Mouse (Mus musculus) T-helper 2 cell (primary cell): ENCODE results near the gene Tmem251.

Experiments used
- in situ Hi-C: fragments of 300-600 bp; cut with MboI, MseI; formaldehyde crosslinking; loops from one replicate; pipeline ENCODE4 v1.15.1; 2025; ENCODE audit warnings: high pct_unique_total_duplicates

The Tmem251 gene

DNA sequence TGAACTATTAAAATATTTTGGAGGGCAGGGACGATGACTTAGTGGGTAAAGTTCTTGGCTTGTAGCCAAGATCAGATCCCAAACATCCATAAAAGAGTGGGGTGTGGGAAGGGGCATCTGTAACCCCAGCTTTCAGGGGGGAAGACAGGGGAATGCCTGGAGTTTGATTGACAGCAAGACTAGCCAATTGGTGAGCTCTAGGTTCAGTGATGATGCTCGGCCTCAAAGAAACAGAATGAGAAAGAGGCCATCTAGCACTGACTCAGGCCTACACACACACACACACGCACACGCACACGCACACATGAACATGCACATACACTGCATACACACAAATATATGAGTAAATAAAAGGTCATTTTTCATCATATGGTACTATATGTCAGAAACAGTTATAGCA is 33.7 kb upstream of the Tmem251 start:
- in situ Hi-C loops: loop anchor here (5.0 kb wide), 1 partner anchor 128 kb away; no protein-coding TSS in a partner anchor

DNA sequence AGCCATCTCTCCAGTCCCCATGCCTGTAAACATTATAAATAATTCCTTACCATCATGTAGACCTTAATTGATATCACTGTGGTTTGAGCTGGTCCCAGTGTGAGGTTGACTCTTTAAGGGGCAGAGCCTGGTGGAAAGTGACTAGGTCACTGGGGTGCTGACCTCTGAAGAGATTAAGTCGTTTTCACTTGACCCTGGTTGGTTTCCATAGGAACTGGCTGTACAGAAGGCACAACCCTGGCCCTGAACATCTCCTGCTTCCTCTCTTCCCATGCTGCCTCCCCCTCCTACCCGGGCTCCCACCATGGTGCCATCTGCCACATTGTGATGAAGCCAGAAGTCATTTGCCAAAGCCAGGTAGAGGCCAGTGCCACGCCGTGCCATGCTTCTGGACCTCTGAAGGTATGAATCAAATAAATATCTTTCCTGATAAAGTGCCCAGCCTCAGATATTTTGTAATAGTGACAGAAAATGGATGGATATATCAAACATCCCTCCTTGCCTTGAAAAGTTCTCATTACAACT is 32.6 kb upstream of the Tmem251 start:
- in situ Hi-C loops: no loop called here

DNA sequence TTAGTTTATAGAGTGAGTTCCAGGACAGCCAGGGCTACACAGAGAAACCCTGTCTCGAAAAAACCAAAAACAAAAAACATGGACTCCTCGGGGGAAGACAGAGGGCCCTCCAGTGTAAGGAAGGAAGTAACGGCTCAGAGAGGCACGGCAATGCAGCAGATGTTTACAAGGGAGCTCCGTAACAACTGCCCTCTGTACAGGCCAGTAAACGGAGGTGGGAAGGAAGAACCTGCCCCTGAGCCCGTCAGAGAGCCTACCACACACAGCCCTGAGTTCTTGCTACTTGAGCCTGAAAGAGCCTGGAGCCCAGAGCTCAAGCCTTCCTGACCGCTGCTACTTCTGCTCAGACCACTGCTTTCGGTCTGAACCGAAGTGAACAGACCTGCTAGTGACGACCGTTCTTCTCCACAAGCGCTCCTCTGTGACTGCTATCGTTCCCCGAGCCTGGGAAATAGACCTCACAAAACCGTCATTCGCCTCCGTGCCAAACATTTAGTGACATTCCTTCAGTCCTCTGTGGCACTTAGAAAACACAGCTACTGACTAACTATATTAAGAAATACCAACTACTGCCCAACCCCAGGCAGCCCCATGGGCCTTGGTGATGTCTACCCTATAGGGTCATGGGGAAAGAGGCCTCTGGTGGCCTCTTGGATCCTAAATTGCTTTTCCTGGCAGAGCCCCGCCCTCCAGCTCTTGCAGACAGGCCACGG is 30.3 kb upstream of the Tmem251 start:
- in situ Hi-C loops: no loop called here

DNA sequence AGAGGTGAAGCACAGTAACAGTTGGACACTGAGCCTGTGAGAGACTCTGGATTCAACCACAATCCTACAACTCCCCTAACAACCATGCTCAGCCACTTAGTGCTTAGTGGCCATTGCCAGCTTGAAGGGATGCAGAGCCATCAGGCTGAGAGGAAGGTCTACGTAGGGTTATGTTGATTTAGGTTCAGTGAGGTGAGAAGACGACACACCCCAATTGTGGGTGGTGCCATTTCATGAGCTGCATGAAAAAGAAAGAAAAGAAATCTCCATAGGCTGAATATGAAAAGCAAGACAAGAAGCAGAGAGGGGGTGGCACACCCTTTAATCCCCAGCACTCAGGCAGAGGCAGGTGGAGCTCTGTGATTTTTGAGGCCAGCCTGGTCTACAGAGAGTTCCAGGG is 29.4 kb upstream of the Tmem251 start:
- in situ Hi-C loops: no loop called here

DNA sequence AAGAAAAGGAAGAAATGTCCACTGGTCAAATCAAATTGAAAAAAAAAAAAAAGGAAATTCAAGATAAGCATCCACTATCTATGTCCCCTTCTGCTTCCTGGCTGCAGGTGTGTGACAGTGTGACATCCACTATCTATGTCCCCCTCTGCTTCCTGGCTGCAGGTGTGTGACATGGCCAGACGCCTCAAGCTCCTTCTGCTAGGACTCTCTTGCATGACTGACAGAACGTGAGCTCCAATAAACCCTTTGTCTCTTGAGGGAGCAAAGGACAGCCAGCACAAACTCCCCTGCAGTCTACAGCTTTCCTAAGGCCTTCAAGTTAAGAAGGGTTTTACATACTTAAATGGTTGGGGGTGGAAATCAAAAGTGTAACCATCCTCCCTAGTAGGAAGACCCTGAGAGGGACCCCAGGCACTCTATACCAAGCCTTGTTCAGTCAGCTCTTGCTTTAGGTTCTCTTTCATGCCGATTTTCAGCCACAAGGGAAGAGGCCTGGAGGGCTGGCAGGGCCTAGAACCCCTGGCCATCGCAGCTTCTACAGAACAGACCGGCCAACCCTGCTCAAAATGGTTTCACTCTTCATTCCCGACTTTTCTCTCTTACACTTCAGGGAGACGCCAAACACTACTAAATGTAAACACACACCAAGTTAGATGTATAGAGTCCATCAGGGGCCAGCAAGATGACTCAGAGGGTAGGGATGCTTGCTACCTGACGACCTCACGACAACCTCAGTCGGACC is 28.7 kb upstream of the Tmem251 start:
- in situ Hi-C loops: loop anchor here (5.0 kb wide), 1 partner anchor 228 kb away; no protein-coding TSS in a partner anchor

DNA sequence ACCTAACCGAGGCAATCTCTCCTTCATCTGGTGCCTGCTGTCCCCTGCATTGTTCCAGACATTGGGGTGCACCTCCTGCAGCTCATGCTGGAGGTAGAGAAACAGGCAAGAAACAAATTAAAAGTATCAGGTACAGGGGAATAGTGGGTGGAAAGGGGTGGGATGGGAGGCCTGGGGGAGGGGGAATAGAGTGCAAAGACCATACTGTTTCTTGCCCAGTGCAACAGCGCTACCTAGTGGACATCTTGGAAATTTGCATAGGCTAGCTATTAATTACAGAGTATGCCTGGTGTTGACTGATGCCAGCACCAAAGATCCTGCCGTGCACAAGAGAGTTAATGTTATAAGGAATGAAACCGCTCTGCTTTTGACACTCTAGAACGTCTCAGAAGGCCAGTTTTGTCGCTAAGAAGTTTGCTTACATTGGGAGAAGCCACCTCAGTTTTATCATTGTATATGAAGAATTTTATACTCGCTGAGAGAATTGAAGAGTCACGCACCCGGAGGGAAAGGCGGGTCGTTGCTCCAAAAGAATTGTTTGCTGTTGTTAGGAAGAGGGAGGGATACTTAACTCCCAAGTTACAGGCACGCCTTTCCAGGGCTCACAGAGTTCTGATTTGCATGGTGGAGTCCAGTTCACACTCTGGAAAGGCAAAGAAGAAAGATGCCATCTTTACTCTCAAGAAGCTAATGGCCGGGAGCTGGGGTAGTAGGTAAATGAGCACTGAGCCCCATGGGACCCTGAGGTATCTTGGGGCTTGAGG is 23.8 kb upstream of the Tmem251 start:
- in situ Hi-C loops: loop anchor here (5.0 kb wide), 1 partner anchor 232 kb away; no protein-coding TSS in a partner anchor

DNA sequence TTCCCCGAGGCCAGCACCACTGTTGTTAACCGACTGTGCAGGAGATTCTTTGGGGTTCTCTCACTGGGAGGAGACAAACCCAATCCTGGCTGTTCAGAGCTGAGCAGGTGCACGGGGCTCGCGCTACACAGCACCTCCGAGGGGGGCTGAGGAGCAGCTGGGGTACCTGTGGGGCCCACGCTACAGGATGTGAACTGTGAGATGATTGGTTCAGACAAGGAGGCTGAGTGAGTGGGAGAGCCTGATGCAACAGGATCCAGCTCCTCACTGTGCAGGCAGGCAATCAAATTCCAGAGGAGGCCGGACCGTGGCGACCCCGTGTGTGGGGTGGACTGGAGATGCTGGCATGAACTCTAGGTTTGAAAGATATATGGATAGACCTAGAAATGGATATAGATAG is 21.1 kb upstream of the Tmem251 start:
- in situ Hi-C loops: no loop called here

DNA sequence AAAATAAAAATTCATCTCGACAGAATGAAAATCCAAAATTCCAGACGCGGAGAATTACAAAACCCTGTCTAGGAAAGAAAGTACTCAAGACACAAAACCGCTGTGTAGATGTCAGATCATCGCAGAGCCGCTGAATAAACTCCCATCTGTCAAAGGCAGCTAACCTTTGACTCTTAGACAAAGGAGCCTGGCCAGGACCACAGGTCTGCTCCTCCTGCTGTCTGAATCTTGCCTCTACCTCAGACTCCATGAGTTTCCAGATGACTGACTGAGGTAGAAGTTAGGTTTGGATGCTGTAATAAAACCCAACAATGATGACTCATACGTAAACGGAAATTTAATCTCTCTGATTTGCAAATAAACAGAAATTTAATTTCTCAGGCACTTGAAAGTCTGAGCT is 20.6 kb upstream of the Tmem251 start:
- in situ Hi-C loops: no loop called here

DNA sequence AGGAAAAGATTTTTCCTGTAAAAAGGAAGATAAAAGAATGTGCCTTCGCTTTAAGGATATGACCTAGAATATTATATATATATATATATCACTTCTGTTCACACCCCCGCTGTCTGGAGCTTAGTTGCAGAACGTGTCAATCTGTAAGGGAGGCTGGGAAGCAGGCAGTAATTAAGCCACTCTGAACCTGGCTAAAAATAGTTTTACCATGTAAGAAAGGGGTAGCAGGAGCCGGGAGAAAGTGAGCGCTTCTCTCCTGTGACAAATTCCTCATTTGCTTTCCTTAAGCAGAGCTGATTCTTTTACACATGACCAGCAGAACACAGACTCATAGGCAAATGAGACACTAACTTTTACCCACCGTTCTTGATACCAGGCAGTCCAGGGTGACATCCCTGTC is 19.7 kb upstream of the Tmem251 start:
- in situ Hi-C loops: no loop called here

DNA sequence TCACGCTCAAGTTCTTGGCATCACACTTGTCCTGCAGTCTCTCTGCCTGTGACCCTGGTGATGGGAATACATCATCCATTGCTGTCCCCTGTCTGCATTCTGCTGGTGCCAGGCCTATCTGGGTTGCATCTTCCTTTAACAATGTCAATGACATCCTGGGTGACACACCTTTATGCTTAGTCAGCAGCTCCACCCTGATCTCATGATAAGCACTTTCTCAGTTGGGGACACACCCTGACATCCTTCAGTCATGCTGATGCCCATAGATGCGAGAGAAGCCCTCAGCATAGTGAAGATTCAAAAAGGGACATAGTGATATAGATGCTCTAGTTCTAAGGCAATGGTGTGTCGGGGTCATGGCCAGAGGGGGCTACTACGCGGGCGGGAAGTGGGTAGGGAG is 18.4 kb upstream of the Tmem251 start:
- in situ Hi-C loops: loop anchor here (5.0 kb wide), 1 partner anchor 138 kb away; no protein-coding TSS in a partner anchor

DNA sequence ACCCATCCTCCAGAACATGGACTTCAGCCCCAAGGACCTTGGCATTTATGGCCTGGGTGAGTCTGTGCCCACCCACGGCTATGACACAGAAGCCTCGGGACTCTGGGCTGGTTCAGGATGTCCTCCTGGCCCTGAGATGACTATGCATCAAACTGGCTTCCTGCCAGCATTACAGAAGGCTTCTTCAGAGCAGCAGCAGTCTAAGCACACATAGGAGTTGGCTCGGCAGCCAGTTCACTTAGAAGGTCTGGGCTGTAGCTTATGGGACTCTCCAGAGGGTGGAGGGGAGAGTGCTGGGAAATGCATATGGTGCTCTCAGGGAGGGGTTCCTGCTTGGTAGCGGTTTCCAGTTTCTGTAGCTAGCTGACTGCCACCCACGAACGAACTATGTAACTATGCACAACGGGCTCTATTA is 17.8 kb upstream of the Tmem251 start:
- in situ Hi-C loops: loop anchor here (5.0 kb wide), 1 partner anchor 138 kb away; no protein-coding TSS in a partner anchor

DNA sequence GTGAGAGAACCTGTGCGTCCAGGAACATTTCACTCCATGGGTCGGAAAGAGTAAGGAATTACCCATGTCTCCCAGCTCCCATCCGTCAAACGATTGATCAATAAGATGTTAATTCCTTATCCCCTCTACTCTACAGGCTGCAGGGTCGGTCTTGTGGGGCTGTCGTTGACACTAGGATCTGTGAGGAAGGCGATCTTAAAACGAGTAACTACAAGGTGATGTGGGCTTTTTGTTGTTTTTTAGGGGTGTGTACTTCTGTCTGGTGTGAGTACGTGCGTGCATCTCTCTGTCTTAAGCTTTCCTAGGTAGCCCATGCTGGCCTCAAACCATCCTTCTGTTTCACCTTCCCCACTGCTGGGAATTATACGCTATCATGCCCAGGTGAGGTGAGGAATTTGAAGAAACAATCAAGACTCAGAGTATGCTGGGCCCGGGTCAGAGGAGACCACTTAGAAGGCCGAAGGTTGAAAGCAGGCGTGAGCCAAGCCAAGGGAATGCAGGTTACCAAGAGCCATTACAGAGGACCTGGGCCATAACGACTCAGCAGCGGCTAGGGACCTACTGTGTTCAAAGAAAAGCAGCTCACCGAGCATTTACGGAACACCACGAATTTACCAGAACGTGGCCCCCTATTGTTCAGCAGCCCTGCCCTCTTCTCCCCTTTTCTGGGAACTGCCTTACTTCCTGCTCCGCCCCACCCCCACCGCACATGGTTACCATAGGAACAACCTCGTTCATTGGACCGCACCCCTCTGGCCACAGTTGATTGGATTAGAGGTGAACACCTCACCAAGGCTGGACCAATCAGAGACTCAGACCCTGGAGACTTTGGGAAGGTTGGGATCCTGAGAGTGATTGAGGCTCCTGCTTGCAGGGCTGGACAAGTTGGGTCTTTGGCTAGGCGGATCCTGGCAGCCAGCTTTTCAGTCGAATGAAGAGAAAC is 13.4 kb upstream of the Tmem251 start:
- in situ Hi-C loops: loop anchor here (5.0 to 10.0 kb wide), 2 partner anchors 143 to 335 kb away; no protein-coding TSS in a partner anchor

DNA sequence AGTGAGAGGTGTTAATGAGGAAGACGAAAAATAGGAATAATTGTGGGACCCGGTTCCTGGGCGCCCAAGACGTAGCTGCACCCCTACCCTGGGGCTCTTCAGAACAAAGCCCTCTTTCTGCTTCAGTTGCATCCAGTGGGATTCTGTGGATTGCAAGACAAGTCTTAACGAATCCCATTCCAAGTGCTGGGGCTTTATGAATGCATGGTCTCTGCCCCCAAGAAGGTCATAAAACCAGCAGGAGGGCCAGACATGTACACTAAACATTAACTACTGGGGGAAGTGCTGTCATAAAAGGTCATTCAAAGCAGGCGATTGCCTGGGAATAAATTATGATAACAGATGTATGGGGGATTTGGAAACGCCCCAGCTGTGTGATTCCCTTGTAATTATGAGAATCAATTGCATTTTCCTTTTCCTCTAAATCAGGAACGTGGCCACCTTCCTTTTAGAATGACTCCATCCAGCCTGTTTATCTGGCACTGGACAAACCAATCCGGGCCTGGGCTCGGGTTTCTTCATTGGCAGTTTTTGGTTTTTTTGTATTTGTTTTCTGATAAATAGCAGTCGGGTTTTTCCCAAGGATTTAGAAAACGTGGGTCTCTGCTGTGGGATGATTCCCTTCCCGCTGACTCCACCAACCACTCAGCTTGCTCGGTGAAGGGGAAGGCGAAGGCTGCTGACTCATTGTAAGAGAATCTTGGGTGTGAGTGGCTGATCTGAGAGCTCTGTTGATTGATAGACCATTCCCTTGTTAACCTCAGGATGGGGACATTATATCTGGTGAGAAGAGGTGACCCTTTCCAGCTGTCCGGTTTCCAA is 12.6 kb upstream of the Tmem251 start:
- in situ Hi-C loops: loop anchor here (10.0 kb wide), 1 partner anchor 334 kb away; no protein-coding TSS in a partner anchor

DNA sequence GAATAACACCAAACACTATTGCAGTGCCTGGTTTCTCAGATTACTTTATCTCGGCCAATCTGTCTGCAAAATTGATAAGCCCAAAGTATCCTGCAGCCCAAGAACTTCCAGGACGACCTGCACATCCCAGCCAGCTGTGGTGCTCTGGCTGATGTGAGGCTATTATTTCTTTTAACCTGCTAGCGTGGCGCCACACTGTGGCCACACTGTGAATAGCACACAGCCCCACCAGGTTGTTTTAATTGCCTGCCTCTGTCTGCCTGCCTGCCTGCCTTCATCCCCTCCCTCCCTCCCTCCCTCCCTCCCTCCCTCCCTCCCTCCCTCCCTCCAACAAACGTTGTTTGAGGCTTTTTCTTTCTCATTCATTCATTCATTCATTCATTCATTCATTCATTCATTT is 10.2 kb upstream of the Tmem251 start:
- in situ Hi-C loops: loop anchor here (10.0 kb wide), 1 partner anchor 331 kb away; no protein-coding TSS in a partner anchor

DNA sequence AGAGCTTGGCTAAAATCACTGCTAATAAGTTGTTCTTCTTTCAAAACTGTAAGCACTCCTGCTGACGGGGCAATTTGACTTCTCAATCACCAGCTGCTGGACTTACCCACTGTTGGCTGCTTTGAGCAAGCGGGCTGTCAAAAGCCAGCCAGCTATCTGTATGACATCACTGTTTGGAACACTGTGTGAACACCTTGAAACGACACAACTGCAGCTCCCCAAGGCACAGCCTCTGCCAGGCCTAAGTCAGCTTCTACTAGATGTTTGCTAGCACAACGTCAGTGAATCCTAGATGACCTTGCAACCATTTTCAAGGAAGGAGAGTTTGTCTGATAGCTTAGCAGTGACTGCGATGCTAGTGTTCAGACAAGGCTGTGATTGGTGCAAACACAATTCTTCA is 4.5 kb upstream of the Tmem251 start:
- in situ Hi-C loops: loop anchor here (10.0 kb wide), 1 partner anchor 326 kb away; no protein-coding TSS in a partner anchor

DNA sequence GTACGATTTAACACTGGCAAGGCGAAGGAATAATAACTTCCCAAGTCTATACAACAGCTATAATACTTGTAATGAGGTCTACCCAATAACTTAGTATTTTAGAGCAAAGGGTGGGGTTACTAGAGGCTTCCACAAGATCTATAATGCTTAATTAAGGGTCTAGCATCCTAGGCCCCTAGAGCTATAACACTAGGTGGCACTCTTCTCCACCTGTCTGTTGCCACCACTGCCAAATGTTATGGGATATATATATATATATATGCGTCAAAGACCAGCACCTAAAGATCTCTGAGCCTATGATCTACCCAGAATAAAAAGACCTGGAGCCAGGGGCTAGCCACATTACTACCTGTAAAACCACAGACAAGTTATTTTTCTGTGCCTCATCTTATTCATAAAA is 3.3 kb upstream of the Tmem251 start:
- in situ Hi-C loops: loop anchor here (10.0 kb wide), 1 partner anchor 595 kb away; no protein-coding TSS in a partner anchor

DNA sequence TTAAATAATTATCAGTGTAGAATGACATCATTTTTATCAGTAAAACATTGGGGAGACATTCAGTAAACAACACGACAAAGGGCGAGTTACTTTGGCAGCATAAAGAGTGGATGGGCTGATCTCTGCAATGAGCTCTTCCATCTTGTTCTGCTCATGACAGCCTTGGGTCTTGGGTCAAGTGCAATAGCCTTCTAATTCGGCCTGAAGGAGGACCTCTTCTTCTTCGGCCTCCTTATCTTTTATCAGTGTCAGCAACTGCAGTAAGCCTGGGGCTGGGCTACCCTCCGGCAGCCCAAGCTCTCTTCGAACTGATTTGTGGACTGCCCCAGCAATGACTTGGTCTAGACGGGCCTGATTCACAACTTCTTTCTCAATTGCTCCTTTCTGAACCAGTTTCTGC is 1.5 kb upstream of the Tmem251 start:
- in situ Hi-C loops: loop anchor here (10.0 kb wide), 1 partner anchor 593 kb away; no protein-coding TSS in a partner anchor

DNA sequence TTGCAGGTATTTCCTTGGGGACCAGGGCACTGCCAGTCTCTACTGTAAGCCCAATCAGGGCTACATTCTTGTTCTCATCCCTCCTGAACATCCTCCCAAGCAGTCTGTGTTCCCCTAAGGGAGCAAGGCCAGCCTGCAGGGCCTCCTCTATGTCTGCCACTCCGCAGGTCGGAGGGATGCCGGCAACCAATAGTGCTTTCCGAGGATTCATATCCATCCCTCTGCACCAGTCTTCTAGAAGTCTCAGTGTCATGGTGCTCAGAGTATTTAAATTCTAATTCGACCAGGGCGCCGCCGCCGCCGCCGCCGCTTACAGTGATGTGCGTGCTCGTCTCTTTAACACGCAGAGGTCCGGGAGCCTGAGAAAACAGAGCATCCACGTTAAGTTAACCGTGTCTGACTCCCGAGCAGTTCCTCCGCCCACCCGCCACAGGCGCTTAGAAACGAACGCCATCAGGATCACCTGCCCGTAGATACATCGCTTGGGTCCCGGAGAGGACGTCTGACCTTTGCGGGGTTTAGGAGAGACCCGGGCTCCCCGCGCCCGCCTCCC is 450 bp upstream of the Tmem251 start:
- in situ Hi-C loops: loop anchor here (10.0 kb wide), 1 partner anchor 592 kb away; no protein-coding TSS in a partner anchor

DNA sequence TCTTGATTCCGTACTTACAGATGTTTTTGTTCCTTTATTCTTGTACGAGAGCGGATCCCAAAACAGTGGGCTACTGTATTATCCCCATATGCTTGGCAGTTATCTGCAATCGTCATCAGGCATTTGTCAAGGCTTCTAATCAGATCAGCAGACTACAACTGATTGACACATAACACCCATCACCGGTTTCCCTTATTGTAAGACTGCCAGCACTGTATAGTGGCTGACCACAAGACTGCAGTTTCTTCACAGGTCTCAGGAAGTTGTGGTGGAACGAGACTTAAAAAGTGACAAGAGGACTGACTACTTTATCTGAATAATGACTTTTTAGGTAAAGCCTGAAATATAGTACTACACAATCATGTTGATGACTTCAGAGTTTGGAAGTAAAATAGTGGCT is 1.3 kb downstream of the Tmem251 start:
- in situ Hi-C loops: loop anchor here (10.0 kb wide), 1 partner anchor 590 kb away; no protein-coding TSS in a partner anchor
